Mouse (Mus musculus) layer of hippocampus, adult 9-10 months (tissue): Measurements from ENCODE around the gene Dzip1.
A peak's percentile ranks its signal among the peaks of the same experiment; 100 is the strongest.

Experiments
- DNase-seq: peaks from one replicate; pipeline ENCODE4 v3.0.0; 2022; ENCODE audit warnings: low spot score

Dzip1 gene

DNA sequence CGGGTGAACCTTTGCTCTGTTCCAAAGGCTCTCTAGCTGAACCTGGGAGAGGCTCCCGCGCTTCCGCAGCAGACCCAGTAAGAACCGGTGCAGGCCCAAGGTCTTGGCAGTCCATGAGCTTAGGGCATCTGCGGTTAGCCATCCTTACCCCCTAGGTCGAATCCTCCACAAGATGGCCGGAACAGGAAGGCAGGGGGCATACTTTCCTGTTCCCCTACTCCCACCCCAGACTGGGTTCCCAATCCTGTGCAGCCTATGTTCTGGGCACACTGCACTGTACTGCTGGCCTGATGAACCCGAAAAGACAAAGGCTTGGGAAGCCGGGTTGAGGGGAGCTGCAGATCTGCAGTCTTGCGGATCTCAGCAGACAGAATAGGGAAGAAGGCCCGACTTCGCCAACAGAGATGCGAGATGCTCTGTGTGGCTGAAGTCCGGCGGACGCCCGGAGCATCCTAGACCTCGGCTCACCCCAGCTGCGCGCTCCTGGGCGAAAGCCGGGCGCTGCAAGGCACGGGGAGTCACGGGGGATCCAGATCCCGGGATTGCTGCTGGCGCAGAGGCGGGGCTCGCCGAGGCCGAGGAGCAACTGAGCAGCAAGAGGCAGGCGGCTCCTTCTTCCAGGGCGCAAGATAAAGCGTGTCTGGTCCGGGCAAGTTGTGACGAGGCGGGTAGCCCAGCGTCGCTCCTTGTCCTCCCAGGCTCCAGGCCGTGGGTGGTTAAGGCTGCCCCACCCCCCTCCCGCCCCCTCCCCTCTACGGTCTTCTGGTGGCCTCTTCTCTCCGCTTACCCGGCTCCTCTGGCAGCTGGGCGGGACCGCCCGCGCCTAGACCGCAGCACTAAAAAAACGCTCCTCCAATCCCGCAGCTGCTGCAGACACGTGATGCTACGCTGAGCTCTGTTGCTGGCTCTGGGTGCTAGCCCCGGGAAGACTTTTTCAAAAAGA, at the start of gene Dzip1:
Gene Dzip1, minus strand, starts transcription at position 788 of the 943 bp plus-strand sequence.
- no peak for DNase-seq

DNA sequence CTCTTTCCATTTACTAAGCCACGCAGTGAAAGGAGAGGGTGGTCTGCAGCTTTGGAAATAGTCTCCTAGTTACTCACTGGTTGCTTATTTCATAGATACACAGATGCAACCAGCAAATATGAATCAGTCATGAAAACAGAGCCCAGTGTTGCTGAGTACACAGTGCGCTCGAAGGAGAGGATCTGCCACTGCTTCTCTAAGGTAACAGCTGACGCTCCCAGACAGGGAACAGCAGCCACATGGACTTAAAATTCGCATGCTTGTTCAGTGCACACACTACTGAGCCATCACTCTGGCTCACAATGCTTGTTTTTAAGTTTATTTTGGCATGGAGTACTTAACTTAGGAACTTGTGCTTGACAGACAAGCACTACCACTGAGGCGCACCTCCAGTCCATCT, 47.0 kb upstream of the Dzip1 start:
- DNase-seq, result no peak

- DNase-seq, result no peak
Observed at GRCm38 (mm10) chr14:118967646-118968045, 42.4 kb upstream of the Dzip1 start.

GRCm38 (mm10) chr14:118965356-118966000, 40.2 kb upstream of the Dzip1 start:
- no peak for DNase-seq

DNA sequence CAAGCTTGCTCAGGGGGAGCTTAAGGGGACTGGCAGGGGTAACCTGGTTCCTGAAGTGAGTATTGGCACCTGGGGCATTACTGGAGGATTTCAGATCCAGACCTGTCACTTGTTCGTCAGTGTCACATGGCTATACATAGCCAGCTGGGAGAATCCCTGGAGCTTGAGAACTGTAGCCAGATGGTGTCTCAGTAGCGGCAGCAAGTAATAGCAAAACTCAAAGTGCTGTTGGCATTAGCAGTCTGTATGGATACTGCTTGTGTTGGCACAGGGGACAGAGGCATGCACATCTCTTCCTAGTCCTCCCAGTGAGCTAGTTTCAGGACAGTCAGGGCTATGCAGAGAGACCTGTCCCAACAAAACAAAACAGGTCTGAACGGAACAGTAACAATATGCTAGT, 32.8 kb upstream of the Dzip1 start:
- no peak for DNase-seq

- DNase-seq, result peak; percentile 17
Observed at GRCm38 (mm10) chr14:118951912-118952583, 26.8 kb upstream of the Dzip1 start.

GRCm38 (mm10) chr14:118948841-118949240, 23.6 kb upstream of the Dzip1 start:
- no peak for DNase-seq

DNA sequence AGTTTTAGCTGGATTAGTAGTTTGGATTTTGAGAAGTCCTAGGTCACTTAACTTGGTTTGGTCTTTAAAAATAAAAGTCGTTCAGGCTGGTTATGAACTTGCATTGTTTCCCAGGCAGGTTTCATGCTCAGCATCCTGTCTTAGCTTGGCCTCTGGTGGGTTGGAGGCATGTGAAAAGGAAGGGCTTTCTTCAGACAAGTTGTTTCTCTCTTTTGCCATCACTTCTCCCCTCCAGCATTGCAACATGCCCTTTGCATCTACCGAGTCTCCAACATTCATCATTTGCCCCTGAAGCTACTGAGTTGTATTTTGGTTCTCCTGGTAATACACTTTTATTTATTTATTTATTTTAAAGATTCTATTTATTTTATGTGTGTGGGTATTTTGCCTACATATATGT, 19.4 kb upstream of the Dzip1 start:
- no peak for DNase-seq

DNA sequence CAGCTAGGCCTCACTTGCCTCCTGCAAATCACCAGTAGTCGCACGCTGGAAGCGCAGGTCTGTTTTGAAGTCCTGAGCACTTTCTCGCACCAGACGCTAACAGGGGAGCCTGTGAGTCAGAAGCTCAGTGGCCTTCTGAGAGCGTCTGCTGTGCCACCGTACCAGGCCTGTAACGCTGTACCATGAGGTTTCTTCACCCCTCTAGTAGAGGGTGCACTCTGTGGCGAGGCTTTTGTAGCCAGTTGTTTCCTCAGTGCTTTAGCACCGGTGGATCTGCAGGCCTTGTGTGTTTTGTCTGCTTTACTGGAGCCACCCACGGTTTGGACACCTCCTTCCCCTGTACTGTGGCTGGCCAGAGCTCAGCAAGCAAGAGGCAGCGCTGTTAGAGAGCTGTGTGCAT, 16.8 kb upstream of the Dzip1 start:
- DNase-seq, result no peak

- DNase-seq, result no peak
Observed at GRCm38 (mm10) chr14:118940796-118941495, 15.7 kb upstream of the Dzip1 start.

DNA sequence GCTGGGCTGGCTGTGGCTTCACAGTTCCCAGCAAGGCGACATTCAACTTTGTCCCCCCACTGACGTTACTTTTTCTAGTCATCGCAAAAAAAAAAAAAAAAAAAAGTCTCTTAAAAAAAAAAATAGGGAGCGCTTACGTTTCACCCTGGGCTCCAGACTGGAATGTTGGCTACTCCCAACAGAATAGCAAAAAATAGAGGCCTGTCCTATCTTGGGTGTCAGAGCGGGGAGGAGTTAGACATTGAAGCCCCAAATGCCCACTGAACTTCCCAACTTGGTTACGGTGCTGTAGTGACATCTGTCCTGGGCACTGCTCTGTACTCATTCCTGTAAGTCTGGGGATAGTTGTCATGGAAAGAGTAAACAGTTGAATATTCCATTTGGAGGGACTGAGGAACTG, 13.3 kb upstream of the Dzip1 start:
- no peak for DNase-seq

GRCm38 (mm10) chr14:118937533-118938492, 12.6 kb upstream of the Dzip1 start, which contains the start of gene Dnajc3:
Gene Dnajc3, plus strand, starts transcription at chr14:118937976.
- peak; percentile 98 for DNase-seq

GRCm38 (mm10) chr14:118936952-118937351, 11.7 kb upstream of the Dzip1 start:
- DNase-seq, result no peak

GRCm38 (mm10) chr14:118936236-118936635, 11.0 kb upstream of the Dzip1 start:
- no peak for DNase-seq

GRCm38 (mm10) chr14:118934686-118935085, 9.4 kb upstream of the Dzip1 start:
- no peak for DNase-seq

DNA sequence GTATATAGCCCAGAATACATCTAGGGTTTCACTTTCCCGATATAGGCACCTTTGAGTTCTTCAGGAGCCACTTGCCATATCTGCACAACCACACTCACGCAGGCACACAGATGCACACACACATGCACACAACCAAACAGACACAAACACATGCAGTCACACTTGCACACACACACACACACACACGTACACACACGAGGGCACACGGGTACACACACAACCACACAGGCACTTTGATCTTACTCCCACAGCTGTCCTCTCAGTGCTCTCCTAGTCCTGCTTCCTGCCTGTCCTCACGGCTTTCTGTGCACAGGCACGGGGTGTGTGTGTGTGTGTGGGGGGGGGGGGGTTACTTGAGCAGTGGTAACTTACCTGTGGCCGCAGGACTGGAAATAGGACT, 7.7 kb upstream of the Dzip1 start:
- DNase-seq, result no peak

DNA sequence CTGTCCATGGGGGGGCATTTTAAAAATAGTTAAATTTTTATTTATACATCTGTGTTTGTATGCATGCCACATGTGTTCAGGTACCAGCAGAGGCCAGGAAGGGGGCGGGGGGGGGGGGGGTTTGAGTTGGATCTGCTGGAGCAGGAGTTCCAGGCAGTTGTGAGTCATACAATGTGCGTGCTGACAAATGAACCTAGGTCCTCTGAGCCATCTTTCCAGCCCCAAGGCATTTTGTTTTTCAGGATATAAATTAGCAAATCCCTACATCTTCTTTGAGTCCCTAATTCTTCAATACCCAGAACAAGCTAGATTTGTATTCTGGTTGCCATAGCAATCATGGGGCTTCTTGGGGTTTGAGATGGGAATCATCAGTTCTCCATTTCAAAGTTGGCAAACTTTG, 5.9 kb upstream of the Dzip1 start:
- DNase-seq, result no peak

DNA sequence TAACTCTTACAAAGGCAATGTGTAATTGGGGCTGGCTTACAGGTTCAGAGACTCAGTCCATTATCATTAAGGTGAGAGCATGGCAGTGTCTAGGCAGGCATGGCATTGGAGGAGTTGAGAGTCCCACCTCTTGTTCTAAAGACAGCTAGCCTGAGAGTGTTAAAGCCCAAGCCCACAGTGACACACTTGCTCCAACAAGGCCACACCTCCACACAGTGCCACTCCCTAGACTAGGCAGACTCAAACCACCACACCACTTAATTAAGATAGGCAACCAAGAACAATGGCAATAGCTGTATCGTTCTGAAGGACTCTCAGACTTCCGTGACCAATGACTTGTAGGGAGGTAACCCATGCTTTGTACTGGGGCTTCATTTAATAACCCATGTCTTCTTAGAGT, 5.5 kb upstream of the Dzip1 start:
- no peak for DNase-seq

DNA sequence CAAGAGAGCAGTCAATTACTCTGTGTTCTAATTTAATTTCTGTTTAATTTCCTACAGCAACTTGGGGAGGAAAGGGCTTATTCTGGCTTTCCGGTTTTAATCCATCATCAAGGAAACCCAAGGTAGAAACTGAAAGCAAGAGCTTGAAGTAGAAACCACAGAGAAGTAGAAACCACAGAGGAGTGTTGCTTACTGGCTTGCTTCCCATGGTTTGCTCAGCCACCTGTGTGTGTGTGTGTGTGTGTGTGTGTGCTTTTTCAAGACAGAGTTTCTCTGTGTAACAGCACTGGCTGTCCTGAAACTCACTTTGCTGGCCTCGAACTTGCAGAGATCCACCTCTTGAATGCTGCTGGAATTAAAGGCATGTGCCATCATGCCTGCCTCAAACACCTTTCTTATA, 4.5 kb upstream of the Dzip1 start:
- DNase-seq, result no peak

DNA sequence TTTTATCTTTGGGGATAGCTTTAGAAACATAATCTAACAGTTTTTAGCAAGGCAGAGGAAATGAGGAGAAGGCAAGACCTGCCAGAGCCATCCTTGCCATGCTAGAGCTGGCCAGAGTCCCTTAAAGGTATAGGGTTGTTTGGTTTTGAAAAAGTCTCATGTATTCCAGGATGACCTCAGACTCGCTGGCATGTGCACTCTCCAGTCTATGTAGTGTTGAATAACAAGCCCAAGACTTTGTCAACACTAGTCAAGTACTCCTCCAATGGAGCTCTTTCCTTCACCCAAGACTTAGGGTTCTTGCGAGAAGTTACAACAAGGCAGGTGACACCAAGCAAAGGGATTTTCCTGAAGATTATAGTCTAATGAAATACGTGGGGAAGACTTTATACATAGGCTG, 3.3 kb upstream of the Dzip1 start:
- DNase-seq, result no peak

DNA sequence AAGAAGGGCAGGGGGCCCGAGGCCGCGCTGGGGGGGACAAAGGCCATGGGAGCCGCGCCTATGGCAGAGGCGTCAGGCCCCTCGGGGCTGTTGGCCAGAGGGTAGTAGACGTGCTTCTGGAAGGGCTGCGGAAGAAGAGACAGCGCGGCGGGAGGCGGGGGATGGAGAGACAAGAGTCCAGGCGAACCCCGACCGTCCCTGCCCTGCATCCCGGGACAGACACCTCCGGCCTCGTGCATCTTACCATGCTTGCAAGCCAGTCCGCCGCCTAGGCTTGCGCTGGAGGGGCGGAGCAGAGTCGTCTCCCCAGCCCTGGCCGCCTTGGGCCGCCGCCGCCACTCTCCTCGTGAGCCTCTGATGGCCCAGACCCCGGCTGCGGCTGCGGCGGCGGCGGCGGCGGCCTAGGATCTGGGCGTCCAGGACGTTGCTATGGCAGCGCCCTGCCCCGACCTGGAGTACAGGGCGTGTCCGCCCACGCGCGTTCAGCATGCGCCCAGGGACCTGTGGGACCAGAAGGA, 2.5 kb downstream of the Dzip1 start:
- DNase-seq, result no peak
